Mouse (Mus musculus) CH12.LX (cell line): ENCODE data around the gene Raf1. TPM values are rescaled to one million over a fixed set of nuclear protein-coding genes. Genes with fewer than 3 reads are reported as not detected.

Experiments used
- DNase-seq: peaks from one replicate; pipeline ENCODE4 v3.0.0-alpha.2; 2013; ENCODE audit errors: extremely low read depth
- H3K27ac ChIP-seq: 2 replicates; pipeline ENCODE4 v1.5.1; 2012; ENCODE audit warnings: low read depth, mild to moderate bottlenecking, control low read depth, moderate library complexity; ENCODE audit not compliant: insufficient read depth
- H3K27me3 ChIP-seq: replicated peaks from 2 replicates; pipeline ENCODE3; 2012; ENCODE audit warnings: inconsistent platforms
- H3K36me3 ChIP-seq, 2 experiments: replicated peaks in 1 of 2; 2 replicates each; pipeline versions ENCODE3 to v1.6.1; 2012; ENCODE audit warnings: inconsistent platforms in 1 of 2, low read length in 1 of 2, mild to moderate bottlenecking in 1 of 2, mixed read lengths in 1 of 2, moderate library complexity in 1 of 2; ENCODE audit not compliant: control insufficient read depth in 1 of 2, insufficient read depth in 1 of 2
- H3K4me1 ChIP-seq, 2 experiments: 2 replicates each; pipeline ENCODE4 v1.6.1; 2012; ENCODE audit warnings: inconsistent platforms in 1 of 2, moderate library complexity in 1 of 2; ENCODE audit not compliant: insufficient read depth in 2 of 2, control insufficient read depth in 1 of 2
- H3K4me2 ChIP-seq: 2 replicates; pipeline ENCODE4 v1.6.1; 2012; ENCODE audit warnings: low read depth, mild to moderate bottlenecking, control low read depth; ENCODE audit not compliant: poor library complexity, insufficient read depth, severe bottlenecking
- H3K4me3 ChIP-seq, 3 experiments: fragments of 150-350 bp in 1 of 3; sonication (generic) in 1 of 3; replicated peaks in 1 of 3; 2 replicates each; pipeline versions ENCODE3 to v1.5.1; 2011 to 2012; ENCODE audit warnings: low read depth in 2 of 3, low read length in 2 of 3, mild to moderate bottlenecking in 2 of 3, moderate library complexity in 2 of 3, control low read depth in 1 of 3, improper control_type of control experiment in 1 of 3, inconsistent platforms in 1 of 3, mixed read lengths in 1 of 3; ENCODE audit not compliant: poor library complexity in 1 of 3
- H3K79me2 ChIP-seq: replicated peaks from 2 replicates; pipeline ENCODE4 v1.6.1; 2012; ENCODE audit warnings: mild to moderate bottlenecking, moderate library complexity; ENCODE audit not compliant: control insufficient read depth, poor library complexity, insufficient read depth, severe bottlenecking; ENCODE audit errors: extremely low read depth
- H3K9ac ChIP-seq: 2 replicates; pipeline ENCODE4 v1.6.1; 2012; ENCODE audit warnings: low read depth, mild to moderate bottlenecking, control low read depth, moderate library complexity; ENCODE audit not compliant: insufficient read depth
- H3K9me3 ChIP-seq: replicated peaks from 2 replicates; pipeline ENCODE3; 2012; ENCODE audit warnings: low read length, inconsistent platforms, mixed read lengths
- BHLHE40 ChIP-seq: IDR thresholded peaks from 2 replicates; pipeline ENCODE4 v1.6.1; 2011; ENCODE audit warnings: mild to moderate bottlenecking, low read depth, low read length, improper control_type of control experiment
- CHD1 ChIP-seq: IDR thresholded peaks from 2 replicates; pipeline ENCODE4 v1.6.1; 2012; ENCODE audit warnings: low read depth, low read length, improper control_type of control experiment, inconsistent platforms
- E2F4 ChIP-seq: IDR thresholded peaks from 2 replicates; pipeline ENCODE4 v1.6.1; 2011; ENCODE audit warnings: low read depth, low read length, improper control_type of control experiment; ENCODE audit not compliant: insufficient replicate concordance
- ELF1 ChIP-seq: IDR thresholded peaks from 2 replicates; pipeline ENCODE4 v1.6.1; 2014; ENCODE audit warnings: low read depth, mild to moderate bottlenecking, inconsistent platforms, low read length, improper control_type of control experiment
- IRF4 ChIP-seq: IDR thresholded peaks from 2 replicates; pipeline ENCODE4 v1.6.1; 2014; ENCODE audit warnings: low read depth, mild to moderate bottlenecking, inconsistent platforms, low read length, improper control_type of control experiment
- KAT2A ChIP-seq: IDR thresholded peaks from 2 replicates; pipeline ENCODE4 v1.6.1; 2012; ENCODE audit warnings: low read length, improper control_type of control experiment, inconsistent platforms; ENCODE audit not compliant: insufficient replicate concordance
- MAFK ChIP-seq: IDR thresholded peaks from 2 replicates; pipeline ENCODE4 v1.6.1; 2011; ENCODE audit warnings: low read length, improper control_type of control experiment; ENCODE audit not compliant: insufficient replicate concordance
- MEF2A ChIP-seq: IDR thresholded peaks from 2 replicates; pipeline ENCODE4 v1.6.1; 2014; ENCODE audit warnings: low read depth, mild to moderate bottlenecking, inconsistent platforms, low read length, improper control_type of control experiment, borderline replicate concordance
- NELFE ChIP-seq: IDR thresholded peaks from 2 replicates; pipeline ENCODE4 v1.6.1; 2011; ENCODE audit warnings: low read depth, low read length, improper control_type of control experiment
- PAX5 ChIP-seq: IDR thresholded peaks from 2 replicates; pipeline ENCODE4 v1.6.1; 2012; ENCODE audit warnings: low read length, inconsistent platforms, mixed read lengths
- POLR2A ChIP-seq: IDR thresholded peaks from 2 replicates; pipeline ENCODE4 v1.6.1; 2011; ENCODE audit warnings: low read depth, mild to moderate bottlenecking, improper control_type of control experiment, low read length
- POLR2AphosphoS2 ChIP-seq: IDR thresholded peaks from 2 replicates; pipeline ENCODE4 v1.6.1; 2011; ENCODE audit warnings: low read depth, low read length, improper control_type of control experiment
- SIN3A ChIP-seq: IDR thresholded peaks from 2 replicates; pipeline ENCODE4 v1.6.1; 2012; ENCODE audit warnings: low read length, improper control_type of control experiment, inconsistent platforms
- TBP ChIP-seq: conservative IDR thresholded peaks from 2 replicates; pipeline ENCODE4 v1.6.1; 2011; ENCODE audit warnings: low read depth, low read length, improper control_type of control experiment
- USF2 ChIP-seq: conservative IDR thresholded peaks from 2 replicates; pipeline ENCODE4 v1.6.1; 2011; ENCODE audit warnings: low read depth, low read length, improper control_type of control experiment
- ZKSCAN1 ChIP-seq: IDR thresholded peaks from 2 replicates; pipeline ENCODE4 v1.6.1; 2012; ENCODE audit warnings: low read depth, inconsistent platforms, low read length, improper control_type of control experiment, borderline replicate concordance
- ZMIZ1 ChIP-seq: IDR thresholded peaks from 2 replicates; pipeline ENCODE4 v1.6.1; 2012; ENCODE audit warnings: low read depth, mild to moderate bottlenecking, inconsistent platforms, low read length, improper control_type of control experiment
- dilution Hi-C: fragments of 300-500 bp; cut with MboI; formaldehyde crosslinking; loops from 2 replicates; pipeline ENCODE4 v1.14.3; 2020; ENCODE audit warnings: low sequenced_read_pairs; ENCODE audit not compliant: extremely low pct_unique_long_range_greater_than_20kb, extremely low pct_ligation_motif_present
- in situ Hi-C: fragments of 300-500 bp; cut with MboI; formaldehyde crosslinking; loops from 3 replicates; pipeline ENCODE4 v1.14.3; 2019; ENCODE audit warnings: low sequenced_read_pairs, low pct_ligation_motif_present, low pct_unique_long_range_greater_than_20kb, mixed read lengths
- polyA plus RNA-seq: library from polyadenylated mRNA; unstranded; fragments of >175 nt; gene quantifications from 2 replicates; pipeline ENCODE4 v1.2.1, GENCODE M21; 2012; ENCODE audit warnings: low read depth; ENCODE audit not compliant: insufficient read length
- total RNA-seq, 2 experiments: library from RNA; depleted of rRNA; stranded (reverse); fragments of 300-350 nt in 1 of 2; fragments of >200 nt in 1 of 2; gene quantifications; 2 replicates each; pipeline ENCODE4 v1.2.3; 2012 to 2014

Raf1 gene
- total and polyA plus RNA-seq, 3 experiments: 53.5 to 79.2 (median 59.8) TPM

DNA sequence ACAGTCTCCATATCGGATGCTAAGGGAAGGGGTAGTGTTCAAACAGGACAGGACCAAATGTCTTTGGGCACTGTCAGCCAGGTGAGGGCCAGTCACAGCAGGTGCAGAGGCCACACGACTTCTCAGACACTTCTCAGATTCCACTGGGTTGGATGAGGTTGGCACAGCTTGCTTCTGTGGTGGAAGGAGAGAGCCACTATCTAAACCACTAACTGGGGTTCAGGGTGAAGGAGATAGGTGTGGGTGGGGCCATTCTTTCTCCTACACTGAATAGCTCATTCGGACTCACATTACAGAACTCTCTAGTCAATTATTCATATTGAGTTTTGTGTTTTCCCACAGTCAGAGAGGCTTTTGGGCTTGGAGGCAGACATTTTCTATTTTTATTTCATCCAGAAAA, 80.8 kb downstream of the Raf1 start:
- dilution Hi-C loops: no loop called here
- Histone ChIP-seq H3K36me3 (no peaks in the 10 kb centered on the region), H3K27me3 (peaks cover 4% of the 10 kb centered on the region), H3K27ac (no peak overlapping the region), H3K4me3 (no peak overlapping the region), H3K4me1 (peaks cover 2 to 5% of the 10 kb centered on the region in 2 experiments; a peak in 2 of 4 replicates), H3K9me3 (no peaks in the 10 kb centered on the region), H3K9ac (no peak overlapping the region), H3K4me2 (no peak overlapping the region), H3K79me2 (no peaks in the 10 kb centered on the region)
- no peak for DNase-seq
- in situ Hi-C loops: no loop called here
- TF ChIP-seq MAFK: no peak

DNA sequence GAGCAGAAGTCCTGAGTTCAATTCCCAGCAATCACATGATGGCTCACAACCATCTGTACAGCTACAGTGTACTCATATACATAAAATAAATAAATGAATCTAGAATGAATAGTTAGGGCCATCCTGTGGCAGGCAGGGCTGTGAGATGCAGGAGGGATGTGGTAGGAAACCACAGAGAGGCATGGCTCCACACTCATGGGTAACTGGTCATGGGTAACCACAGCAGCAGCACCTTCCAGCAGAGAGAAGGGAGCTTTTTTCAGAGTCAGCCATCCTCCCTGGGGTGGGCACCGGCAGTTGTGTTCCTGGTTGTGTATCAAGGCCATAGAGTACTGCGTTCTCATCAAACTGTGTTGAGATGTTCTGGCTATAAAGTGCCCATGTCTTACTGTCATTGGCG, 82.0 kb downstream of the Raf1 start:
- H3K4me2 ChIP-seq: no peak overlapping the region
- in situ Hi-C loops: no loop called here
- no peak overlapping the region for H3K9ac ChIP-seq
- H3K27me3 ChIP-seq: peaks cover 4% of the 10 kb centered on the region
- no peak overlapping the region for H3K4me3 ChIP-seq
- no peak for TF ChIP-seq CHD1
- no peak for TF ChIP-seq POLR2A
- TF ChIP-seq USF2: no peak
- no peak for TF ChIP-seq ELF1
- TF ChIP-seq ZMIZ1: no peak
- TF ChIP-seq NELFE: no peak
- TF ChIP-seq POLR2AphosphoS2: no peak
- no peak for TF ChIP-seq IRF4
- no peak for TF ChIP-seq MEF2A
- no peak for TF ChIP-seq PAX5
- TF ChIP-seq MAFK: no peak
- no peak for TF ChIP-seq ZKSCAN1
- TF ChIP-seq E2F4: no peak
- no peak for TF ChIP-seq BHLHE40
- no peak for TF ChIP-seq SIN3A
- no peak for TF ChIP-seq KAT2A
- no peak for TF ChIP-seq TBP
- H3K4me1 ChIP-seq: peaks cover 2 to 5% of the 10 kb centered on the region in 2 experiments; a peak in 2 of 4 replicates
- dilution Hi-C loops: no loop called here
- DNase-seq: no peak
- H3K27ac ChIP-seq: no peak overlapping the region
- no peaks in the 10 kb centered on the region for H3K79me2 ChIP-seq
- no peaks in the 10 kb centered on the region for H3K36me3 ChIP-seq
- H3K9me3 ChIP-seq: no peaks in the 10 kb centered on the region
